Mouse (Mus musculus) gastrocnemius, postnatal 25 days (tissue): ENCODE data around the gene Fbxl14. TPM values are rescaled to one million over a fixed set of nuclear protein-coding genes. Genes with fewer than 3 reads are reported as not detected.
A peak's percentile ranks its signal among the peaks of the same experiment; 100 is the strongest.
"Not testable (repeated sequence)": the region's sequence is repeated elsewhere in the genome, so short reads cannot be mapped to it uniquely, and the experiment has no call there.

Experiments used
- DNase-seq: peaks from one replicate; pipeline ENCODE4 v3.0.0; 2022
- long read RNA-seq, 2 experiments: library from polyadenylated mRNA; stranded (forward); transcript quantifications; one replicate each; pipeline ENCODE4 v2.0.0; 2021
- total RNA-seq, 2 experiments: library from RNA; stranded (reverse); gene quantifications; 1 replicate in 1 of 2; 2 replicates in 1 of 2; pipeline ENCODE4 v1.2.3; 2021

Gene Fbxl14
- total RNA-seq: 10 to 100 TPM in 1 of 2 experiments, 1 to 10 TPM in 1; 9.1 to 10.3 TPM
- long read RNA-seq, experiment 1, transcript Fbxl14-201 (1 exons, 2,963 nt): major isoform, 6 of 7 reads
- long read RNA-seq, experiment 1, partial matches to known transcripts: 0 of 7 reads
- long read RNA-seq, experiment 1, other reads (novel, unspliced or antisense): 1 of 7 reads
- long read RNA-seq, experiment 2, transcript Fbxl14-201 (1 exons, 2,963 nt): major isoform, 5 of 5 reads
- long read RNA-seq, experiment 2, partial matches to known transcripts: 0 of 5 reads
- long read RNA-seq, experiment 2, other reads (novel, unspliced or antisense): 0 of 5 reads

GRCm38 (mm10) chr6:119479343-119479875 is at the start of gene Fbxl14:
Fbxl14 (plus strand) TSS chr6:119479668.
- DNase-seq: no peak

- peak; percentile 41 for DNase-seq
These were observed 49.0 kb upstream of the Fbxl14 start for GRCm38 (mm10) chr6:119430508-119430907.

- no peak for DNase-seq
These were observed 47.6 kb upstream of the Fbxl14 start for GRCm38 (mm10) chr6:119431751-119432324.

- no peak for DNase-seq
These were observed 45.1 kb upstream of the Fbxl14 start for GRCm38 (mm10) chr6:119434394-119434793.

GRCm38 (mm10) chr6:119437894-119438761 is 41.3 kb upstream of the Fbxl14 start:
- no peak for DNase-seq

GRCm38 (mm10) chr6:119442729-119443128 is 36.7 kb upstream of the Fbxl14 start:
- not testable (repeated sequence) for DNase-seq

GRCm38 (mm10) chr6:119443742-119444645 is 35.5 kb upstream of the Fbxl14 start:
- DNase-seq: peak; percentile 67

- DNase-seq: no peak
These were observed 33.5 kb upstream of the Fbxl14 start for GRCm38 (mm10) chr6:119445671-119446607.

- DNase-seq: no peak
These were observed 31.0 kb upstream of the Fbxl14 start for GRCm38 (mm10) chr6:119448321-119449059.

- no peak for DNase-seq
These were observed 30.4 kb upstream of the Fbxl14 start for GRCm38 (mm10) chr6:119449060-119449499.

GRCm38 (mm10) chr6:119450965-119451943 is 28.2 kb upstream of the Fbxl14 start:
- no peak for DNase-seq

GRCm38 (mm10) chr6:119451981-119452499 is 27.4 kb upstream of the Fbxl14 start:
- DNase-seq: peak; percentile 28

GRCm38 (mm10) chr6:119458166-119458565 is 21.3 kb upstream of the Fbxl14 start:
- DNase-seq: no peak

- DNase-seq: no peak
These were observed 20.4 kb upstream of the Fbxl14 start for GRCm38 (mm10) chr6:119459041-119459440.

GRCm38 (mm10) chr6:119460391-119460790 is 19.1 kb upstream of the Fbxl14 start:
- DNase-seq: no peak

GRCm38 (mm10) chr6:119466161-119466560 is 13.3 kb upstream of the Fbxl14 start:
- no peak for DNase-seq

GRCm38 (mm10) chr6:119466921-119467784 is 12.3 kb upstream of the Fbxl14 start:
- DNase-seq: peak; percentile 56
